Mouse (Mus musculus) cerebellum, adult 2 months (tissue): ENCODE results near the gene Gm5640. TPM values are rescaled to one million over a fixed set of nuclear protein-coding genes. Genes with fewer than 3 reads are reported as not detected.
"Not testable (repeated sequence)": the region's sequence is repeated elsewhere in the genome, so short reads cannot be mapped to it uniquely, and the experiment has no call there.

Experiments
- DNase-seq, 2 experiments: peaks; one replicate each; pipeline ENCODE4 v3.0.0; 2021
- H3K27ac ChIP-seq: fragments of 200-500 bp; 2 replicates; pipeline ENCODE4 v1.5.1; 2012; ENCODE audit warnings: low read length, control low read depth, inconsistent platforms; ENCODE audit not compliant: insufficient read depth
- H3K27me3 ChIP-seq: fragments of 200-500 bp; 2 replicates; pipeline ENCODE4 v1.6.1; 2012; ENCODE audit warnings: inconsistent platforms, mild to moderate bottlenecking, low read length, moderate library complexity; ENCODE audit not compliant: control insufficient read depth, insufficient read depth
- H3K4me1 ChIP-seq: fragments of 200-500 bp; 2 replicates; pipeline ENCODE4 v1.6.1; 2011; ENCODE audit warnings: low read length; ENCODE audit not compliant: control insufficient read depth, insufficient read depth
- H3K4me3 ChIP-seq: fragments of 200-500 bp; replicated peaks from 2 replicates; pipeline ENCODE3; 2011; ENCODE audit warnings: mild to moderate bottlenecking, low read depth, low read length, control low read depth; ENCODE audit not compliant: insufficient read depth
- CTCF ChIP-seq: fragments of 200-500 bp; IDR thresholded peaks from 2 replicates; pipeline ENCODE4 v1.5.1; 2011; ENCODE audit warnings: low read depth, mild to moderate bottlenecking, control low read depth, low read length, moderate library complexity, borderline replicate concordance; ENCODE audit not compliant: insufficient read depth
- POLR2A ChIP-seq: fragments of 200-500 bp; IDR thresholded peaks from 2 replicates; pipeline ENCODE4 v1.6.1; 2011; ENCODE audit warnings: low read length, control low read depth, borderline replicate concordance; ENCODE audit not compliant: insufficient read depth
- WGBS: fragments of 180-500 bp; shearing (Covaris S2); methylation state at CpG from one replicate; pipeline ENCODE4 v1.1.7; 2018; 5-methylcytosine and 5-hydroxymethylcytosine counted together
- polyA plus RNA-seq: library from polyadenylated mRNA; depleted of rRNA; stranded (reverse); fragments of >200 nt; gene quantifications from 2 replicates; pipeline ENCODE4 v1.2.3, GENCODE M21; 2012; rRNA removed

The Gm5640 gene
- 0.08 TPM in 1 of 2 replicates, not detected in the other for polyA plus RNA-seq

DNA sequence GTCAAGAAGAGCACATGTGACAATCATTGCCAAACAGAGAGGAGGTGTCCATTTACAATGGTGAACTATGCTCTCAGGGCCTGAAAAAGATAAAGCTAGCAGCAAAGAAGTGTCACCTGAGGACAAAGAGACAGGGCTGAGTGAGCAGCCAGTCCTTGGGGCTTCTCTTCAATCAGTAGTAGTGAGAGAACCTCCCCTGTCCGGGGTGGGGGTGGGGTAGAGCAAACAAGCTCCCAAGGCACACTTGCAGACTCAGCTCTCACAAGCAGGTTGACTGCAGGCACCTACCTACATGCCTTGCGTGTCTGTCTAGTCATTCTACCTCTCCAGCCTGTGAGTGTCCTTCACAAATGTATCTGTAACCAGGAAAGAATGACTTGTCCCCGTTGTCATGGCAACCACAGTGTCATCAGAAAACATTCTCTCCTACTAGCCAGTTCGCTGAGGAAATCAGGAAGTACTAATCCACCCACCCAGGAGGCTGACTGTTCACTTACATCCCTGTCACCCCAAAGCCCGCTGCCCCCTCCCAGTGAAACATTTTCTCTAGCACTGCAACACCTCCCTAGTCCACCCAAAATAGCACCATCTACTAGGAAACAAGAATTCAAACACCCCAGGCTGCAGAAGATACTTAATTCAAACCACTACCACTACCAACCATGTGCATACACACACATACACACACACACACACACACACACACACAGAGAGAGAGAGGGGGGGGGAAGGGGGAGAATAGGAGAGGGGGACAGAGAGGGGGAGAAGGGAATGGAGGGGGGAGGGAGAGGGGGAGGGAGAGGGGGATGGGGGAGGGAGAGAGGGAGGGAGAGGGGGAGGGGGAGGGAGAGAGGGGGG lies at the start of gene Gm5640:
Gene Gm5640 (minus strand): TSS at position 170 of the 858 bp plus-strand sequence.
- DNase-seq, H3K27ac ChIP-seq, H3K27me3 ChIP-seq, H3K4me3 ChIP-seq, H3K4me1 ChIP-seq: not testable (repeated sequence)
- WGBS: 33% methylated on average over 3 of the region's 5 CpGs

DNA sequence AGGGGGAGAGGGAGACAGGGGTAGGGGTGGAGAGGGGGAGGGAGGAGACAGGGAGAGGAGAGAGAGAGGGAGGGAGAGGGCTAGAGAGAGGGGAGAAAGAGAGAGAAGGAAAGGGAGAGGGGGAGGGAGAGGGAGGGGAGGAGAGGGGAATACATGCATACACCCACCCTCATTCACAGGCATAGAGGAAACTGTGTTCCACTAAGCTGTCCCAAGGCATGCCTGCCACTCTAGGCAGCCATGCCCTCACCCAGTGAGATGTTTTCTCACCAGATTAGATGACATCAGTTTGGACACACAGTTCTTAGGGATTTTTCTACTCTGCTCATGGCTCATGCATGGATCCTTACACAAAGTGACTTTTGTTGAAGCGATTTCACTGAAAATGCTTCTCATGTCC lies 958 bp upstream of the Gm5640 start:
- H3K27me3 ChIP-seq, H3K27ac ChIP-seq, H3K4me1 ChIP-seq, H3K4me3 ChIP-seq, DNase-seq: not testable (repeated sequence)
- no CpG with 5 or more reads among the region's 1 CpGs for WGBS

DNA sequence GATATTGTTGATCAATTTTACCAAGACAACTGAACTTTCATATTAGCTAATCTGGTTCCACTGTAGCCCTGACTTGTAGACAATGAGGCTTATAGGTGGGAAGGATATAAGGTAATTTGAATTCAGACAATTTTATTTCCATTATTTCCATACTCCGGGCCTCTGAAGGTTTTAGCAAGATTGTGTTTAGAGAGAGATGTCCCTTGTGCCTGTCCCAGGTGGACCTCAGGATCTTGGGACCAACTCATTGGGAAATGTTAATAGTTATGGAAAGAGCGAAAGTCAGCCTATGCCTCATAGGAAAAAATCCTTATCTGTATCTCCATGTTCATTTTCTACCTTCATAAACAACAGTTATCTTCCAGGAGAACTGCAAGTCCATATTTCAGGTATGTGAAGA lies 53.1 kb downstream of the Gm5640 start, which contains the start of gene Olfr1325:
Gene Olfr1325 (plus strand): TSS at position 301 of the 400 bp plus-strand sequence.
- TF ChIP-seq CTCF (no peak), POLR2A (no peak)
- no peak within 1 kb of the TSS for H3K4me3 ChIP-seq
- H3K4me1 ChIP-seq: no peaks in the 10 kb centered on the region
- H3K27me3 ChIP-seq: no peaks in the 10 kb centered on the region
- no peak within 1 kb of the TSS for H3K27ac ChIP-seq
- DNase-seq: no peak
- 93% methylated on average over 2 of the region's 2 CpGs for WGBS

Other genes starting within 250 kb of the Gm5640 start
- 64.7 and 65.4 TPM in 2 replicates for gene G6pdx, start 216.4 kb downstream of the Gm5640 start, polyA plus RNA-seq
- gene Gm6880, start 164.2 kb downstream of the Gm5640 start, polyA plus RNA-seq: not detected in 2 replicates
- gene Olfr1326-ps1, start 70.7 kb downstream of the Gm5640 start, polyA plus RNA-seq: not detected in 2 replicates
- gene Olfr1325, start 53.0 kb downstream of the Gm5640 start, polyA plus RNA-seq: not detected in 2 replicates
- not detected in 2 replicates for gene Gm6890, start 95.3 kb upstream of the Gm5640 start, polyA plus RNA-seq
- 0.06 TPM in 1 of 2 replicates, not detected in the other for gene Gm5936, start 191.6 kb upstream of the Gm5640 start, polyA plus RNA-seq